Mouse (Mus musculus): ENCODE results near the gene Ttbk1.

Gene Ttbk1

DNA sequence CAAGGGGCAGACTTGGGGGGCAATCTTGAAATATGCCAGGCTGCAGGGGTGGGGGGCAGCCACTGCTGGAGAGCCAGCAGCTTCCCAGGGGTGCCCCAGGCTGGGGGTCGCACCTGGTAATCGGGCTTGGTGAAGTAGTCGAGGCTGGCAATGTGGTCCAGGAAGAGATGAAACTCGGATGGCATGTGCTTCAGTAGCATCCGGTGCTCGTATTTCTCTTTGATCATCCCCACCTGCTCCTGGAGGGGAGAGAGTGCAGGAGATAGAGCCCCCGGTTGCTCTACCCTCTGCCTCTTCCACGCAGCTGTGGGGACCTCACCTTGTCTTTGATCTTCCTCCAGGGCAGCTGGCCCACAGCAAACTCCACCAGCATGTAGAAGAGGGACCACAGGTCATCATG is 10.9 kb downstream of the Ttbk1 start:
- DNase-seq (ENCODE audit: low spot score), result no peak

- no peak for DNase-seq (ENCODE audit: low spot score)
Measured at GRCm38 (mm10) chr17:46467830-46468229, 19.6 kb downstream of the Ttbk1 start.

DNA sequence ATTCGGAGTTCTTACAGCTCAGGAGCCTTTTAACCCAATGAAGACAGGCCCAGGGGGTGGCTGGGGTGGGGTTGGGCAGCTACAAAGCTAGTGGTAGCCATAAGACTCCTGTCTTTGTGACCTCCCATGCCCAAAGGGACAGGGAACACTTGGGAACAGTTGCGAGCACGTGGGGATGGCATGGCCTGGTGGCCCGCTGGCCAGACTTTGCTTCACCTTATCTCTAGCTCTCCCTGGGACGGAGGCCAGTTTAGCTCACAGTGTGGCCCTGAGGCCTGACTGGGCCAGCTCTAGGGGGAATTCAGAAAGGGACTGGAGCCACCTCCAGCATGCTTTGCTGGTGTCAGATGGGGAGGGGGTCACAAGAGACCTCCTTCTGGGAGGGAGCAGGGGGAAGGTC is 25.2 kb downstream of the Ttbk1 start:
- no peak for DNase-seq (ENCODE audit: low spot score)

DNA sequence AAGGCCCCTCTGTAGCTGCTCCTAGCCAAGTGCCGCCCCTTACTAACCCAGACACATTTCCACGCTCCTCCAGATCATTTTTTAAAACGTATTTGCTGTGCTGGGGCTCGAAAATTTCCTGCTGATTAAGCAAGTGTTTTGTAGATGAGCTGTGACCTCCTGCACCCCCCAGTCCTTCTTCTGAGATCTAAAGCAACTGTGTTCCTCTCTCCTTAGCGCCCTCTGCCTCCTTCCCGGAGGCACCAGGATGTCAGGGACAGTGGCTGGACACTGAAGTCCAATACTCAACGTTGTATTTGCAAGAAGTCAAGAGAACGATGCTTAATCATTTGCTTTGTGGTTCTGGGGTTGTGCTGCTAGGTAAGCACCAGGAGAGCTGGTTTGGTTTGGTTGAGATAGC is 26.1 kb downstream of the Ttbk1 start:
- no peak for DNase-seq (ENCODE audit: low spot score)

- no peak for DNase-seq (ENCODE audit: low spot score)
Measured at GRCm38 (mm10) chr17:46460673-46461072, 26.8 kb downstream of the Ttbk1 start.

DNA sequence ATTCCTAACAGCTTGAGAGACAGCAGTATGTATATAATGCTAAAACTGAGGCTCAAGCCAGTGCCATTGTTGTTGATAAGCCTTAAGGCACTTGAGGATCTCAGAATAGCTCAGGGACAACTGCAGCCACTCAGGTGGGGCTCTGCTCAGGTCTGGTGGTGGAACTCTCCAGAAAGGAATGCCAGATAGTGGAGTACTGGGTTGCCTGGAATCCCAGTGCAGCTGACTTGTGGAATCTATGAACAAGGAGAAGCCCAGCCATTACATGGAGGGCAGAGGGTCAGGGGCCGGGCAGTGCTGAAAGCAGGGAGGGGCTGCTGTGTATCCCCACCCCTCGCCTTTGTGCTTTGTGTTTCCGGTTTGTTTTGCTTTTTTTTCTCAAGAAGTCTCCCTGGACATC is 29.0 kb downstream of the Ttbk1 start:
- DNase-seq (ENCODE audit: low spot score), result no peak

- no peak for DNase-seq (ENCODE audit: low spot score)
Measured at GRCm38 (mm10) chr17:46457791-46458190, 29.7 kb downstream of the Ttbk1 start.

DNA sequence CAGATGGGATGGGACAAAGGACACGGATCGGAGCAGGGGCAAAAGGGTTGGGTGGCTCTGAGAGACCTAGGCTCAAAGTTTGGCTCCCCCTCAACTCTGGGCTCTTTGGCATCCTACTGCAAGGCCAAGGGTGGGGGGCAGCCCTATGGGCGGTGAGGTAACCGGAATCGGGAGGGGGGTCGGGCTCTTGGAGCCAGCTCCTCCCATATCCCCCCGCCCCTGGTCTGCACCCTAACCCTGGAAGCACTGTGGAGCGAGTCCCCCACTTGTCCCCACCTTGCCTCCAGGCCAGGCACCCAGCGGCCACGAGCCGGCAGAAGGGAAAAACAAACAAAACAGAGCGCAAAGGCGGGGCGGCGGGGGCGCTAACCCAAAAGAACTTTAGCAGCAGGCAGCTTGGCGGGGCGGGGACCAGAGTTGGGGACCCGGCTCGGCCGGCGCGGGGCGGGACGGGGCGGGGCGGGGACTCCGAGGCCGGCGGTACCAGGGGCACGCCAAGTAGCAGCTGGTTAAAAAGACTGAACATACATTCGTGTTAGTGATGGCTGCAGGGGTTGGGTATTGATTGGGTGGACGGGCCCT is 32.3 kb downstream of the Ttbk1 start:
- no peak for DNase-seq (ENCODE audit: low spot score)

GRCm38 (mm10) chr17:46454539-46454938 is 32.9 kb downstream of the Ttbk1 start:
- DNase-seq (ENCODE audit: low spot score), result no peak

GRCm38 (mm10) chr17:46453970-46454411 is 33.5 kb downstream of the Ttbk1 start:
- DNase-seq (ENCODE audit: low spot score), result no peak

DNA sequence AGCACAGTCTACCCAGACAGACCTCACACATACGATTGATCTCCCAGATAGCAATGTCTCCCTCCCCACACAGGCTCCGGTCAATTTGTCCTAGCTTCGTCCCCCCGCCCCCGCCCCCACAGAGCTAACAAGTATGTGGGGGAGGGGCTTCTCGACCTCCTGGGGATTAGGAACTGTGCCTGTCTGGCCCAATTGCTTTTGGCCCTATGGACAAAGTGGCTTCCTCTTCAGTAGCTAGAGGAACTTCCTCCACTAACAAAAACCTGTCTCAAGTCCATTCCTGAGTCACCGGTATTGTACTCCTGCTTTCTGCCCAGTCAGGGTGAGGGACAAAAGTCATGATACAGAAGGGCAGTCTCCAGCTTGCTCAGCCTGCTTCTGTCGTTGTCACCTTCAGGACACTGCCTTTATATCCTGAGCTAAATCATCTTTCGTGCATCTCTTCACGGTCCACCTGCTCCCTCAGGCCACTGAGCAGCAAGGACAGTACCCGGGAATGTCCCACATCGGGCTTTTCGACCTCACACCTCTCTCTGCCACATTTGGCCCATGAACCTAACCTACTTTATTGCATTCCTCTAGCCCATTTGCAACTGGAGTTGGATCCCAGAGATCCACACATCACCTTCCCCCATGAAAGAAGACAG is 34.0 kb downstream of the Ttbk1 start:
- DNase-seq (ENCODE audit: low spot score), result no peak

DNA sequence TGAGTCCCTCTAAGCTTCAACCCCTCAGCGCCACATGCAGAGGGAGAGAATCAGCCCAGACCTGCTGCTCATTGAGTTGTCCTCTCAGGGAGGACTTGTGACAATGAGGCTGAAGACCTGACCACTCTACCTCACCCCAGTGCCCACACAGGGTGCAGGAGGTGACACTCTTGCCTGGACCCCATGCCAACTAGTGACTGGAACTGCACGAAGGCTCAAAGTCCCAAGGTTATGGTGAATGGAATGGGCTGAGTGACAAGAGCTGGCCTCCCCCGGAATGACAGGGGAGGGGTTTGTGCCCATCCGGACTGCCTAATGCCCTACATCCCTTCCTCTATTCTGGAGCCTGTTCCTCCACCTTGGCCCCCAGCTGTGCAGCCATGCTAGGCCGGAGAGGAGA is 34.8 kb downstream of the Ttbk1 start:
- DNase-seq (ENCODE audit: low spot score), result no peak

GRCm38 (mm10) chr17:46446264-46446663 is 41.2 kb downstream of the Ttbk1 start:
- DNase-seq (ENCODE audit: low spot score), result no peak

- DNase-seq (ENCODE audit: low spot score), result no peak
Measured at GRCm38 (mm10) chr17:46444839-46445579, 42.5 kb downstream of the Ttbk1 start.

DNA sequence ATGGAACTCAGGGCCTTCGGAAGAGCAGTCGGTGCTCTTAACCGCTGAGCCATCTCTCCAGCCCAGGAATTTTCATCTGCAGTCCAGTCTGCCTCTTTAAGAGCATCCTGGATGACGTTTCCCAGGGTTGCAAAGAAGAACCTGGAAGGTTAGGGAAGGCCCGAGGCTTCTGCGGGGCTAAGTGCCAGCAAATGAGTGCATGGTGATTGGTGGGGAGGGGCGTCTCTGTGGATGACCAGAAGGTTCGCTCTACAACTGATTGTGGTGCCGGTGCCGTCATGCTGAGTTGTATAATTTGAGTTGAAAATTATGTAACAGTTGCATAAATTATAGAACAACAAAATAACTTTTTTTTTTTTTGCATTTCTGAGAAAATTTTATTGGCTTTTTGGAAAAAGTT is 48.3 kb downstream of the Ttbk1 start:
- DNase-seq (ENCODE audit: low spot score), result no peak

- no peak for DNase-seq (ENCODE audit: low spot score)
Measured at GRCm38 (mm10) chr17:46438298-46438873, 49.1 kb downstream of the Ttbk1 start, which contains the start of gene Slc22a7. Gene Slc22a7 (minus strand): TSS chr17:46438457.

DNA sequence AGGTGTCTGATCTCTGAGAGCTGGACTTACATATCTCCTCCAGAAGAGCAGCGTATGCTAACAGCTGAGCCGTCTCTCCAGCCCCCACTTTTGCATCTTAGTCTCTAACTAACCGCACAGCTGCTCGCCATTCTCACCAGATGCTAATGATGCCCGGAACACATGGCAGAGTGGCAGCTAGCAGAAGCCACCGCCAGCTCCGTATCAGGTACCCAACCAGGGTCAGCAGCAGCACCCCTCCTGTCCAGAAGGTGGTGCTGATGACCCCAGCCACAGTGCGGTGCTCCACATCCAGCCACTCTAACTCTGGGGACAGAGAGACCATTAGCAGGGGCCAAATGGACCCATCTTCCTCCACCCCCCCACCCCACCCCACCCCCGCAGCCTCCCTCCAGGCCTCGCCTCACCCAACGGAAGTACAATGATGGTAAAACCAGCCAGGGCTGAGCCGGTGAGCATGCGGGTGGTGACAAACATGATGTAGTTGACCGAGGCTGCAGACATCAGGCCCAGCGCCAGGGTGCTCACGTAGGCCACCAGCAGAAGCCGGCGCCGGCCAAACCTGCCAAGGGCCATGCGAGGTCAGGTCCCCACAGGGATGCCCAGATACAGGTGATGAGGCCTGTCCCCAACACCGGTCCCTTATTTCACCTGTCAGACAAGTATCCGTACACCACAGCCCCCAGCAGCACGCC is 50.7 kb downstream of the Ttbk1 start:
- DNase-seq (ENCODE audit: low spot score), result no peak

GRCm38 (mm10) chr17:46433627-46434026 is 53.8 kb downstream of the Ttbk1 start:
- no peak for DNase-seq (ENCODE audit: low spot score)

- DNase-seq (ENCODE audit: low spot score), result no peak
Measured at GRCm38 (mm10) chr17:46428761-46429414, 58.6 kb downstream of the Ttbk1 start, which contains the start of gene Crip3. Gene Crip3 (plus strand): TSS chr17:46428926.

- no peak for DNase-seq (ENCODE audit: low spot score)
Measured at GRCm38 (mm10) chr17:46426496-46426895, 61.0 kb downstream of the Ttbk1 start.

- no peak for DNase-seq (ENCODE audit: low spot score)
Measured at GRCm38 (mm10) chr17:46419717-46420116, 67.8 kb downstream of the Ttbk1 start.

GRCm38 (mm10) chr17:46418628-46419027 is 68.8 kb downstream of the Ttbk1 start:
- DNase-seq (ENCODE audit: low spot score), result no peak

All from urinary bladder, postnatal 10 days (tissue).